Mouse (Mus musculus) C2C12 (cell line): Measurements from ENCODE around the gene Rpe65.

Experiments
- CTCF ChIP-seq: IDR thresholded peaks from one replicate; pipeline ENCODE4 v1.5.1; 2011; ENCODE audit not compliant: control insufficient read depth, insufficient read depth, insufficient read length
- MAX ChIP-seq: IDR thresholded peaks from one replicate; pipeline ENCODE4 v1.6.1; 2011; ENCODE audit warnings: mild to moderate bottlenecking, control low read depth
- MYOG ChIP-seq: IDR thresholded peaks from one replicate; pipeline ENCODE4 v1.6.1; 2011; ENCODE audit not compliant: control insufficient read depth, insufficient read length; ENCODE audit errors: extremely low read depth

GRCm38 (mm10) chr3:159660741-159661140 lies 61.8 kb downstream of the Rpe65 start:
- no peak for TF ChIP-seq CTCF
- no peak for TF ChIP-seq MYOG
- no peak for TF ChIP-seq MAX
